Mouse (Mus musculus) 3134 (cell line): ENCODE measurements around the gene Smarca4.
"Not testable (repeated sequence)": the region's sequence is repeated elsewhere in the genome, so short reads cannot be mapped to it uniquely, and the experiment has no call there.

ENCODE experiments used
- DNase-seq: peaks from one replicate; pipeline ENCODE4 v3.0.0-alpha.2; 2011; ENCODE audit warnings: low spot score; ENCODE audit not compliant: insufficient read length; ENCODE audit errors: extremely low read depth

Smarca4 gene

GRCm38 (mm10) chr9:21647721-21648120 lies 31.8 kb downstream of the Smarca4 start:
- no peak for DNase-seq

GRCm38 (mm10) chr9:21652263-21652662 lies 36.3 kb downstream of the Smarca4 start:
- DNase-seq, result no peak

GRCm38 (mm10) chr9:21653253-21653652 lies 37.3 kb downstream of the Smarca4 start:
- DNase-seq, result no peak

- no peak for DNase-seq
These were observed 46.1 kb downstream of the Smarca4 start for GRCm38 (mm10) chr9:21662034-21662433.

- no peak for DNase-seq
These were observed 53.0 kb downstream of the Smarca4 start for GRCm38 (mm10) chr9:21668946-21669345.

- no peak for DNase-seq
These were observed 54.4 kb downstream of the Smarca4 start for GRCm38 (mm10) chr9:21670354-21670753.

GRCm38 (mm10) chr9:21671753-21672152 lies 55.8 kb downstream of the Smarca4 start:
- DNase-seq, result no peak

GRCm38 (mm10) chr9:21677706-21678105 lies 61.7 kb downstream of the Smarca4 start:
- DNase-seq, result no peak

- no peak for DNase-seq
These were observed 64.5 kb downstream of the Smarca4 start for GRCm38 (mm10) chr9:21680448-21680847.

- no peak for DNase-seq
These were observed 66.9 kb downstream of the Smarca4 start for GRCm38 (mm10) chr9:21682827-21683226.

- no peak for DNase-seq
These were observed 67.9 kb downstream of the Smarca4 start for GRCm38 (mm10) chr9:21683897-21684296.

GRCm38 (mm10) chr9:21688554-21688953 lies 72.6 kb downstream of the Smarca4 start:
- DNase-seq, result no peak

GRCm38 (mm10) chr9:21690031-21690430 lies 74.1 kb downstream of the Smarca4 start:
- peak; percentile 45 for DNase-seq

GRCm38 (mm10) chr9:21691862-21692261 lies 75.9 kb downstream of the Smarca4 start:
- DNase-seq, result no peak

- peak; percentile 52 for DNase-seq
These were observed 76.5 kb downstream of the Smarca4 start for GRCm38 (mm10) chr9:21692491-21692890.

- no peak for DNase-seq
These were observed 78.1 kb downstream of the Smarca4 start for GRCm38 (mm10) chr9:21694071-21694470.

GRCm38 (mm10) chr9:21695229-21695792 lies 79.3 kb downstream of the Smarca4 start:
- no peak for DNase-seq

- no peak for DNase-seq
These were observed 81.2 kb downstream of the Smarca4 start for GRCm38 (mm10) chr9:21697121-21697520.

- not testable (repeated sequence) for DNase-seq
These were observed 83.3 kb downstream of the Smarca4 start for GRCm38 (mm10) chr9:21699280-21699679.

- DNase-seq, result no peak
These were observed 85.1 kb downstream of the Smarca4 start for GRCm38 (mm10) chr9:21701091-21701490.

- DNase-seq, result no peak
These were observed 87.5 kb downstream of the Smarca4 start for GRCm38 (mm10) chr9:21703494-21703893.

- no peak for DNase-seq
These were observed 90.1 kb downstream of the Smarca4 start for GRCm38 (mm10) chr9:21706085-21706484.
